Mouse (Mus musculus) C2C12 (cell line): ENCODE data around the gene Ehd4.

Source experiments
- CEBPB ChIP-seq: IDR thresholded peaks from one replicate; pipeline ENCODE4 v1.6.1; 2011; ENCODE audit warnings: low read depth, mild to moderate bottlenecking, control low read depth, moderate library complexity
- CTCF ChIP-seq: IDR thresholded peaks from one replicate; pipeline ENCODE4 v1.5.1; 2011; ENCODE audit not compliant: control insufficient read depth, insufficient read depth, insufficient read length
- FOSL1 ChIP-seq: IDR thresholded peaks from one replicate; pipeline ENCODE4 v1.8.0; 2011; ENCODE audit warnings: mild to moderate bottlenecking, low read length; ENCODE audit not compliant: poor library complexity, insufficient read depth, severe bottlenecking
- MAX ChIP-seq: IDR thresholded peaks from one replicate; pipeline ENCODE4 v1.6.1; 2011; ENCODE audit warnings: mild to moderate bottlenecking, control low read depth
- MYOD1 ChIP-seq: IDR thresholded peaks from one replicate; pipeline ENCODE4 v1.6.1; 2011; ENCODE audit warnings: low read depth; ENCODE audit not compliant: control insufficient read depth, insufficient read length
- MYOG ChIP-seq: IDR thresholded peaks from one replicate; pipeline ENCODE4 v1.6.1; 2011; ENCODE audit not compliant: control insufficient read depth, insufficient read length; ENCODE audit errors: extremely low read depth
- USF1 ChIP-seq: IDR thresholded peaks from one replicate; pipeline ENCODE4 v1.6.1; 2011; ENCODE audit warnings: low read depth, mild to moderate bottlenecking, control low read depth, moderate library complexity

GRCm38 (mm10) chr2:120126408-120126807 lies 28.0 kb downstream of the Ehd4 start:
- no peak for TF ChIP-seq CTCF
- no peak for TF ChIP-seq USF1
- TF ChIP-seq MAX: no peak
- TF ChIP-seq MYOG: no peak
- TF ChIP-seq CEBPB: no peak
- no peak for TF ChIP-seq FOSL1
- no peak for TF ChIP-seq MYOD1
